Mouse (Mus musculus) heart, embryonic 10.5 days (tissue): ENCODE measurements around the gene Ebf3. TPM values are rescaled to one million over a fixed set of nuclear protein-coding genes. Genes with fewer than 3 reads are reported as not detected.
A peak's percentile ranks its signal among the peaks of the same experiment; 100 is the strongest.

Source experiments
- DNase-seq: peaks from one replicate; pipeline ENCODE4 v3.0.0-alpha.2; 2017; ENCODE audit warnings: low spot score
- H3K27ac ChIP-seq: fragments of 300-500 bp; sonication (generic); 2 replicates; pipeline ENCODE4 v1.5.1; 2016; ENCODE audit warnings: mild to moderate bottlenecking
- H3K27me3 ChIP-seq: fragments of 300-500 bp; sonication (generic); 2 replicates; pipeline ENCODE4 v1.6.1; 2016; ENCODE audit warnings: mild to moderate bottlenecking; ENCODE audit not compliant: poor library complexity, insufficient read depth, severe bottlenecking
- H3K36me3 ChIP-seq: fragments of 300-500 bp; sonication (generic); 2 replicates; pipeline ENCODE4 v1.6.1; 2016; ENCODE audit warnings: mild to moderate bottlenecking, moderate library complexity
- H3K4me1 ChIP-seq: fragments of 300-500 bp; sonication (generic); 2 replicates; pipeline ENCODE4 v1.6.1; 2016; ENCODE audit warnings: mild to moderate bottlenecking
- H3K4me3 ChIP-seq: fragments of 300-500 bp; sonication (generic); 2 replicates; pipeline ENCODE4 v1.5.1; 2016; ENCODE audit warnings: mild to moderate bottlenecking, moderate library complexity
- H3K9me3 ChIP-seq: fragments of 300-500 bp; sonication (generic); 2 replicates; pipeline ENCODE4 v1.6.1; 2016; ENCODE audit warnings: mild to moderate bottlenecking, moderate library complexity
- WGBS: fragments of 180-500 bp; shearing (Covaris S2); methylation state at CpG from one replicate; pipeline ENCODE4 v1.1.7; 2016; 5-methylcytosine and 5-hydroxymethylcytosine counted together
- polyA plus RNA-seq: library from polyadenylated mRNA; unstranded; fragments of >200 nt; fragmentation: Nextera tagmentation; extraction: Ambion mirVana; gene quantifications from 2 replicates; pipeline ENCODE4 v1.2.1, GENCODE M21; 2016

Gene Ebf3
- polyA plus RNA-seq, 1 experiment from 2014 or later = 3.5 TPM

DNA sequence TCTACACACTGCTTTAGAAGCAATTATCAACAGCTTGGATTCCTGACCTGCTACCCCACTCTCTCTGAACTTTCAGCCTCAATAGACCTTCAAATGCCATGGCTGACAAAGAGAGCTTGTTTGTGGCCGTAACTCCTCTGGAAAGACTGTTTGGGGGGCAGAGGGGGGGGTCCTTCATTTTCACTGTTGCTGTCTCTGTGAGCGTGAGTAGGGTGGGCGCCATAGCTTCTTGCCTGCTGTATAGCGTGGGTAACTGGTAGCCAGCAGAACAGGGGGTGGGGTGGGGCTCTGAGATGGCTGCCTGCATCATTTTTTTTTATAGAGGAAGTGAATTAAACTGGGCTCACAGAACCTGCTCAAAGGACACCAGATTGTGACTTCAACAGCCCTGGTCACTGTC is 114.7 kb downstream of the Ebf3 start:
- Histone ChIP-seq H3K4me1 (no peaks in the 10 kb centered on the region; the same call in 1 of the 2 replicates), H3K27ac (no peak overlapping the region), H3K9me3 (no peaks in the 10 kb centered on the region), H3K4me3 (no peak overlapping the region), H3K36me3 (peaks cover 13% of the 10 kb centered on the region; the same call in 1 of the 2 replicates), H3K27me3 (peaks cover 19% of the 10 kb centered on the region)
- peak; percentile 17 for DNase-seq
- WGBS = 84% methylated on average over 4 of the region's 4 CpGs

DNA sequence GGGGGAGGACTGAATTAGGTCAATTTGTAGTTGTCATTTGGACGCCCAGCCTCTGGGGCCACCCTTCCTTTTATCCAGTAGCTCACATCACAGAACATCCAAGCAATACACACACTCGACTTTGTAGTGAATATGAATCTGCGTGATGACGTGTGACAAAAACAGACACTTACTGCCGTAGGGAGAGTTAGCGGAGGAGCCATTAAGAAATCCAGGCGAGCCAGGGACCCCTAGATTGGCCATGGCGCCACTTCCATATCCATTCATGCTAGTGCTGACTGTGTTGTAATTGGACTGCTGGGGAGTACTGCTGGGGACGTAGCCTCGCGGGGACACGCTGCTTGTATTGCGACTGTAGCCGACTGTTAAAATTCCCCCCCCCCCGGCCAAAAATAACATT is 115.3 kb downstream of the Ebf3 start:
- 93% methylated on average over 15 of the region's 15 CpGs for WGBS
- Histone ChIP-seq H3K9me3 (no peaks in the 10 kb centered on the region), H3K4me3 (no peak overlapping the region), H3K4me1 (no peaks in the 10 kb centered on the region; the same call in 1 of the 2 replicates), H3K27ac (no peak overlapping the region), H3K27me3 (peaks cover 19% of the 10 kb centered on the region), H3K36me3 (peaks cover 13% of the 10 kb centered on the region; the same call in 1 of the 2 replicates)
- peak; percentile 52 for DNase-seq

DNA sequence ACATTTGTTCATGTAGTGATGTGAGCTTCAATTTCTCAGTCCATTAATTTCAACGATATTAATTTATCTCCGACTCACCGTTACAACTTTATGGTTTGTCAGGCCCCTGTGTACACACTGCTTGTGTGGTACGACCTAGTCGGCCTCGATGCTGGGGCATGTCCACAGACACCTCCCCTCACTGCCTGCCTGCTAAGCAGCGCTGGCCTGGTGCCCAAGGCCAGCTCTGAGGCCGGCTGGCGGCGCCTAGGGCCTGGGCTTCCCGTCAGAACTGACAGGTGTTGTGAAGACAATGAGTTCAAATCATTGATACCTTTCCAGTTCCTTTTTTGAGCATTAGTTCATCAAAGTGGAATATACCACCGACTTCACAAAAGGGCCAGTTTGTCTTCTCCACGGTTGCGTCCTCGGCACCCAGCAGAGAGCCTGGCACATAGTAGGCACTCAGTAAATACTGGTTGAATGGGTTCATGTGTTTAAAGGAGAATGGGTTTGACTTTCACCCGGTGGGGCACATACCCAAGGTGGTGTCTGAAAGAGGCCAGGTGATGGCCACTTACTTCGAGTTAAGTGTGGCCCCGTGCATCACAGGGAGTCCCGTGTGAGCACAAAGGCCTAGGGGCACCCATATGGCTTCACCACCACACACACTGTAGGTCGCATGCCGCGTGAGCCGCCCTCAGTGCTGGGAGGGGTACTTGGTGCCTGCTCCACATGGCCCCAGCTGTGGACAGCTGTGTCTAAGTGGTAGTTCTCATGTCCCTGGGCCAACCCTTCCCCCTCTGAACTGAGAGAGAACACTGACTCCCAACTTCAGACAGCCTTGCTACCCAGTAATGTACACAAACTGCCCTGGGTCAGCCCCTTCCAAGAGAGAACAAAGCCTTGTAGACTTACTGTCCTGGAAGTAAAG is 116.9 kb downstream of the Ebf3 start:
- peak; percentile 66 for DNase-seq
- peaks cover 17% of the 10 kb centered on the region for H3K27me3 ChIP-seq
- peaks cover 13% of the 10 kb centered on the region; the same call in 1 of the 2 replicates for H3K36me3 ChIP-seq
- H3K27ac ChIP-seq = no peak overlapping the region
- H3K4me3 ChIP-seq = no peak overlapping the region
- H3K4me1 ChIP-seq = no peaks in the 10 kb centered on the region; the same call in 1 of the 2 replicates
- 86% methylated on average over 23 of the region's 23 CpGs for WGBS
- no peaks in the 10 kb centered on the region for H3K9me3 ChIP-seq

DNA sequence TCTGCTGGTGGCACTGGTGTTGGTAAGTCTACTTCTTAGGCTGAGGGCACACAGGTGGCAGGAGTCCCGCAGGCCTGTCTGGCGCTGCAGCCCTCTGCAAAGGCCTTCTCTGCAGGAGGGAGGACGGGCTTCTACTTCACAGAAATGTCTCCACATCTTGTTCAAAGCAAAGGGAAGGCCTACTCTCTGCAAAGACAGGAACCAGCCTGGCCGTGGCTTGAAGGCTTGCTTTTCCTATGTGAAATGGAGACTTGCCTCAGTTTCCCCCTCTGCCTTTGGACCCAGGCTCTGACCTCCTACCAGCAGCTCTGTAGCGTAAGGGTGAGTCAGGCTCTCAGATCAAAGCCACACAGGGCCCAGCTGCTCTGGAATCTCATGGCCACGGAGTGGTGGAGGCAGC is 117.7 kb downstream of the Ebf3 start:
- Histone ChIP-seq H3K4me1 (peaks cover 4% of the 10 kb centered on the region; the same call in 1 of the 2 replicates), H3K27me3 (peaks cover 12% of the 10 kb centered on the region; the same call in 1 of the 2 replicates), H3K9me3 (no peaks in the 10 kb centered on the region), H3K4me3 (no peak overlapping the region), H3K27ac (no peak overlapping the region), H3K36me3 (peaks cover 13% of the 10 kb centered on the region; the same call in 1 of the 2 replicates)
- DNase-seq = peak; percentile 63
- 74% methylated on average over 6 of the region's 6 CpGs for WGBS

DNA sequence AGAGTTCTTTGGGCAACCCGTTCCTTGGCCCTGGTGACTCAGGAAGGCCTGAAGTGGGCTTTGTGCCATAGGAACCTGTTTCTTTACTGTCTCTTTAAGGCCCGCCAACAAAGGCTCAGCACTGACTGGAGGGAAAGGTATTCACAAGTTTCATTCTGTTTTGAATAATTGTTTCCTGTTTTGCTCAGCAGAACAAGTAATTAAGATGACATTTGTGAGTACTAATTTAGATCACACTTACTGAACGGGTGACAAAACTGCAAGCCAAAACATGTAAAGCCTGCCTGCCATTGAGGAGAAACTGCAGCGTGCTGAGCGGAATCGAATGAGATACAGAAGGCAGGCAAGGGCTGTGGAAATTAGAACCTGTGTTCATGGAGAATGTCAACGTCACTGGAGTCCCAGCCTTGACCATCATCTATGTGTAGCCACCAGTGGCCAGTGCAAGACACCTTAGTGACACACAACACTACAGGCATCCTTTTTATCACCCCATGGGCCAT is 121.4 kb downstream of the Ebf3 start:
- no peak for DNase-seq
- H3K36me3 ChIP-seq = peaks cover 3% of the 10 kb centered on the region; the same call in 1 of the 2 replicates
- 80% methylated on average over 7 of the region's 7 CpGs for WGBS
- no peak overlapping the region for H3K27ac ChIP-seq
- H3K27me3 ChIP-seq = no peaks in the 10 kb centered on the region; the same call in 1 of the 2 replicates
- no peak overlapping the region for H3K4me3 ChIP-seq
- H3K9me3 ChIP-seq = no peaks in the 10 kb centered on the region
- peaks cover 4% of the 10 kb centered on the region; the same call in 1 of the 2 replicates for H3K4me1 ChIP-seq

DNA sequence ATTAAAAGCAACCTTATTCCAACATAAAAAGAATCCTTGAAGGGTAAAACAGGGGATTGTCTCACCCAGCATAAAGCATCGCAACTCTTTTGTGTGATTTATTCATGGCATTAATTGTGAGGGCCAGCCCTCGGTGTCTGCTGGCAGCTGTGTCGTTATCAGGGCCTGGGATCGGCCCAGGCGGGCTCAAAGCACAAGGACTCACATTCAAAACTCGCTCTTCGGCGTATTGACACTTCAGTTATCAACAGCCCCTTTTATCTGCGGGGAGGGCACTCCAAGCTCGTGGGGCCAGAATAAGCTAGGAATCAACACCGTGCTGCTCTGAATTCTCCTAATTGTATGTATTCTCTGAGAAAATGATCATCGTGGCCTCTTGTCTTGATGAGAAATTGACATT is 122.4 kb downstream of the Ebf3 start:
- Histone ChIP-seq H3K4me1 (peaks cover 4% of the 10 kb centered on the region; the same call in 1 of the 2 replicates), H3K36me3 (no peaks in the 10 kb centered on the region), H3K27ac (no peak overlapping the region), H3K27me3 (no peaks in the 10 kb centered on the region; the same call in 1 of the 2 replicates), H3K4me3 (no peak overlapping the region), H3K9me3 (no peaks in the 10 kb centered on the region)
- no peak for DNase-seq
- 33% methylated on average over 12 of the region's 12 CpGs for WGBS

DNA sequence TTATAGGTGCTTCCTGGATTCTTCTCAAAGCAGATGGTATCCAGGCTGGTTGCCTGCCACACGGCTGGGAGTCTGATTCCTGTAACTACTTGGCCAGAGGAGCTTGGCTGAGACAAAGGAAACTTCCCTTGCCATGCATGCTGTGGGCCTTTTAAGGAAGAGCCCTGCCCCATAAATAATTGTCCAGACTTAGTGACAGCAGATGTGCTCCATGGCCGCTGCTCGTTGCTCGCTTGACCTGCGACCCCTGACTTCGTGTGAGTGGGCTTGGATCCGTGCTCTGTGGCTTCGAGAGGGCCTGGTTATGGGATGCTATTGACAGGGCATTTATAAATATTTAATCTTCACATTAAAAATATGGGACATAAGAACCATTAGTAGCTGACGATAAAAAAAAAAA is 142.0 kb downstream of the Ebf3 start:
- Histone ChIP-seq H3K4me1 (no peaks in the 10 kb centered on the region), H3K9me3 (0 out of 2 replicates have a peak, but pooled peaks cover 3% of the 10 kb centered on the region), H3K4me3 (no peak overlapping the region), H3K27ac (no peak overlapping the region), H3K27me3 (peaks cover 17% of the 10 kb centered on the region; the same call in 1 of the 2 replicates), H3K36me3 (no peaks in the 10 kb centered on the region)
- WGBS = 69% methylated on average over 9 of the region's 9 CpGs
- no peak for DNase-seq

DNA sequence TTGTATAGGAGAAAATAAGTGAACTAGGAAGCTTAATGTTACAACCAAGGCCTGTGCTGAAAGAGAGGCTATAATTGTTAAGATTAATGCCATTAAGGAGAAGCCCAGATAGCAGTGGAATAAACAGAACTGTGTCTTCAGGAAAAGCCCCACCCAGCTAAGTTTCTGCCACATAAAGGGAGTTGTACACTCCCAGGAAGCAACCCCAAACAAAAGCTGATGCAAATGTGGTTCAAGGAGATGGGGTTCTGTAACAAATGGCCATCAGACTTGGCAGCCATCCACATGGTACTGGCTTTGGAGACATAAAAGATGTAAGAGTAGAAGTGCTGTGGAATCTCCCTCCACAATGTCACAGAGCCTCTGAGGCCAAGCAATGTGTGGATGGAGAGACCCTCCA is 155.2 kb downstream of the Ebf3 start:
- no peak overlapping the region for H3K27ac ChIP-seq
- no peak overlapping the region for H3K4me3 ChIP-seq
- no peaks in the 10 kb centered on the region for H3K4me1 ChIP-seq
- H3K27me3 ChIP-seq = peaks cover 6% of the 10 kb centered on the region; the same call in 1 of the 2 replicates
- no peaks in the 10 kb centered on the region for H3K9me3 ChIP-seq
- H3K36me3 ChIP-seq = no peaks in the 10 kb centered on the region
- no peak for DNase-seq

DNA sequence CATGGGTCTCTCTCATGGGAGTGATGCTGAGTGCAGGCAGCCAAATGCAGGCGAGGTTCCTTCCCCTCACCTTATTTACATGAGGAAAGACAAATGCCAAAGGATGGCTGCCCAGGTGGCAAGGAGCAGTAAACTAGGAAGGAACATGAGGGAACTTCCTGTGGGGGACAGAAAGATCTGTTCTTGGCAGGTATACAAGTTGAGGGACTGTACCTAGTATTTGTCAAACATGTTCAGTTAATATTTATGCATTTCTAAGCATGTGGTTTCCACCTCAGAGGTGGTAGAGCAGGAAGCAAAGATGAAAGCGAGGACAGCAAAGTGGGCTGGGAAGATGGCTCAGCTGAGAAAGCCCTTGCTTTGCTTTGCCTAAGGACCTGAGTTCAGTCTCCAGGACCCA is 159.6 kb downstream of the Ebf3 start:
- 71% methylated on average over 2 of the region's 2 CpGs for WGBS
- Histone ChIP-seq H3K27ac (no peak overlapping the region), H3K9me3 (no peaks in the 10 kb centered on the region), H3K36me3 (no peaks in the 10 kb centered on the region), H3K4me3 (no peak overlapping the region), H3K27me3 (peaks cover 2% of the 10 kb centered on the region; the same call in 1 of the 2 replicates), H3K4me1 (no peaks in the 10 kb centered on the region)
- DNase-seq = no peak

DNA sequence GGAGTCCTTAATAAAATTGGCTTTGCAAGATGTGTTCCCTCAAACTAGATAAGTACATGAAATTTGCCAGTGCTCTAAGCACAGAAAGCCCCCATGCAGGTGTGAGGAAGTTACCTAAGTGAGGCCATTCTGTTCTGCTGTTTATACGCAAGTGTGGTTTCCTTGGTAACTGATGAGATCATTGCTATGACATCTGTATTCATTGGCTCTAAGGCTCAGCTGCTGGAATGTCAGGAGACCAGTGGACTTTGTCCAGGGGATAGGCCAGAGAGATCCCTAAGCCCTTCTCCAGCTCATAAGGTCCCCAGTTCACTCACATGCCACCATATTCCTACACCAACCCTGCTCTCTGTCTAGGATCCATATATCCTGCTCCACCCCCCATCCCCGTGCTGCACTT is 162.4 kb downstream of the Ebf3 start:
- H3K4me1 ChIP-seq = no peaks in the 10 kb centered on the region
- H3K36me3 ChIP-seq = no peaks in the 10 kb centered on the region
- H3K9me3 ChIP-seq = no peaks in the 10 kb centered on the region
- no peak overlapping the region for H3K4me3 ChIP-seq
- peaks cover 4% of the 10 kb centered on the region; the same call in 1 of the 2 replicates for H3K27me3 ChIP-seq
- WGBS = 82% methylated on average over 2 of the region's 2 CpGs
- DNase-seq = no peak
- H3K27ac ChIP-seq = no peak overlapping the region

DNA sequence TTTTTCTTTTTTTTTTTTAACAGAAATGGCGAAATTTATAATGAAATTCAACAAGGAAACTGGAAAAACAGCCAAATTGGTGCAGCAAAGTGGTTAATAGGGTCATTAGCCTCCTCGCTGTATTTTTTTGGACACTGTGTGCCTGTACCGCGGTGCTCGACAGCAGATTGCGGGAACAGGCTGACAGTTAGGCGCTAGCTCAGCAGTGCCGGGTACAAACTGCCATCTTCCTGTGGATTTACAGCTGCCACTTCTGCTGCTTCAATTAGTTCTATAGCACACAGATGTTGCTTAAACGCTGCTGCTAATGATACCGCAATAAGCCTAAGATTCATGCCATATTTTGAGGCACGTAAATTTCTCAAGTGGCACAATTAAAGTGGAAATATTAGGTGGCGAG is 167.1 kb downstream of the Ebf3 start:
- H3K4me1 ChIP-seq = no peaks in the 10 kb centered on the region
- no peak overlapping the region for H3K27ac ChIP-seq
- H3K36me3 ChIP-seq = no peaks in the 10 kb centered on the region
- H3K4me3 ChIP-seq = no peak overlapping the region
- 83% methylated on average over 12 of the region's 12 CpGs for WGBS
- H3K27me3 ChIP-seq = peaks cover 6% of the 10 kb centered on the region; the same call in 1 of the 2 replicates
- DNase-seq = no peak
- H3K9me3 ChIP-seq = no peaks in the 10 kb centered on the region
